Mouse (Mus musculus): ENCODE measurements at regions not wholly inside any gene's neighbourhood (a gene's known extent, or its start where the extent isn't known, plus 50 kb on each side); places are given as distances from the start of the nearest gene placed in this dataset.

DNA sequence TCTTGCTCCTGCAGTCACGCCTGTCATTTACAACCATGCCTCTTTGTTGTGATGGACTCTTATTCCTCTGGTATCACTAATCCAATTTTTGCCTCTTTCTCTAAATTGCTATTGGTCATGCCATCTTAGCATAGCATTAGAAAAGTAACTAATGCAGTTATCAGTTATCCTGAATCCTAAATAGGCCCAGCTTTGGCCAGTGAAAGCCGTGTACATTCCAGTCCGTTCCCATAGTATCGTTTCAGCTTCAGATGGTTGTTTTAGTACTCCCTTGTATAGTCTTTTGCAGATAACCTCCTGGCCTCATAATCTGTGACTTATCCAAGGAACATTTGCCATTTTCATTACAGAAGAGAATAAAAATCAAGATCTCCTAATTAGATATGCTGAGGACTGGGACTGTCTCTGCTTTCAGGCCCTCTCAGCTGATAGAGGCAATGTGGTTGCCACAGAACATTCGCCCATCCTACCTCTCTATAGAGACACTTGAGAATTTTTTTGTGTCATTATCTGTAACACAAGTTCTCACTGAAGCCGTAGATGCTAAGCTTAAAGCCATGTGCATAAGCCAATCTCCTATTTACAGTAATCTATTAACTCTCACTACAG is 1318.2 kb downstream of the Defb40 start:
- no peak for TF ChIP-seq CTCF (IDR thresholded peaks at IDR 0.05)
- no peak for TF ChIP-seq POLR2A (IDR thresholded peaks at IDR 0.05; ENCODE audit: insufficient read depth, low read depth, low read length)
